Mouse (Mus musculus): ENCODE measurements around the gene Wee1.
"Not testable (repeated sequence)": the region's sequence is repeated elsewhere in the genome, so short reads cannot be mapped to it uniquely, and the experiment has no call there.

Gene Wee1

DNA sequence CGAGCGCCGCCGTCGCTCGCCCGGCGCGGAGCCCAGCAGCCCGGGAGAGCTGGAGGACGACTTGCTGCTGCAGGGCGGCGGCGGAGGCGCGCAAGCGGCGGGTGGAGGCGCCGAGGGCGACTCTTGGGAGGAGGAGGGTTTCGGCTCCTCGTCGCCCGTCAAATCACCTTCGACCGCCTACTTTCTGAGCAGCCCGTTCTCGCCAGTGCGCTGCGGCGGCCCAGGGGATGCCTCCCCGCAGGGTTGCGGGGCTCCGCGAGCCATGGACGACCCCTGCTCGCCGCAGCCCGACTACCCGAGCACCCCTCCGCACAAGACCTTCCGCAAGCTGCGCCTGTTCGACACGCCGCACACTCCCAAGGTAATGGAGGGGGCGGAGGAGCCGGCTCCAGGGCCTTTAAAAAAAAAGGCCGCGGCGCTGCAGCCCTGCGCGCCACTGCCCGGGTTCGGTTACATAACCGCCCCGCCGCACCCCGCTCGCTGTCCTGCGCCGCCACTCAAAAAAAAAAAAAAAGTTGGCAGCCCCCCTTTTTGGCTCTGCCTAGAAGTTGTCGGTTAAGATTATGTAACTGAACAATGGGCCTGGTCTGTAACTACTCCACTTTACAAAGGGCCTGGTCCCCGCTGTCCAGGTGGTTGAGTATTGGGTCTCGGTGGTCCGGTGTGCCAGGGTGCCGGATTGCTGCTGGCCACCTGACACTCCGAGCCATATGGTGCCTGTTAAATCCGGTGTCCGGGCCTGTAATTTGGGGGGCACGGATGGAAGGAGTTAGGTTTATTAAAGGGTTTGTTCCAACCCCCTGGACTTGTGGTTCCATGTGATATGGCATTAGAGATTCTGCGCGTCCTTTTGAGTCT is 948 bp downstream of the Wee1 start:
- peak; percentile 79 for DNase-seq

- no peak for DNase-seq
Measured at GRCm38 (mm10) chr7:110123844-110124555, 2.2 kb downstream of the Wee1 start.

GRCm38 (mm10) chr7:110128566-110128965 is 6.7 kb downstream of the Wee1 start:
- DNase-seq: no peak

- DNase-seq: not testable (repeated sequence)
Measured at GRCm38 (mm10) chr7:110132272-110132671, 10.4 kb downstream of the Wee1 start.

DNA sequence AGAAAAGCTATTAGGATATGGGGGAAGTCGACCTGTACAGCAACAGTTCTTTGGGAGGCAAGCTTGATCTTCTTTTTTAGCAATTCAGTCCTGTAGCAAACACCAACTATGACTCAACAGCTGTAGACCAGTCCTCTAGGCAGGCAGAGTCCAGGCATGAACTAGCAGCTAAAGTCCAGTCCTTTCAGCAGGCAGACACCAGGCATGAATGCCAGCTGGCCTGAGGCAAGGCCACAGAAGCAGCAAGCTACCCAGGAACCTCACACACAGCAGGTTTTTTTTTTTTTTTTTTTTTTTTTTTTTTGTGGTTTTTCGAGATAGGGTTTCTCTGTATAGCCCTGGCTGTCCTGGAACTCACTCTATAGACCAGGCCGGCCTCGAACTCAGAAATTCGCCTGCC is 12.1 kb downstream of the Wee1 start:
- no peak for DNase-seq

DNA sequence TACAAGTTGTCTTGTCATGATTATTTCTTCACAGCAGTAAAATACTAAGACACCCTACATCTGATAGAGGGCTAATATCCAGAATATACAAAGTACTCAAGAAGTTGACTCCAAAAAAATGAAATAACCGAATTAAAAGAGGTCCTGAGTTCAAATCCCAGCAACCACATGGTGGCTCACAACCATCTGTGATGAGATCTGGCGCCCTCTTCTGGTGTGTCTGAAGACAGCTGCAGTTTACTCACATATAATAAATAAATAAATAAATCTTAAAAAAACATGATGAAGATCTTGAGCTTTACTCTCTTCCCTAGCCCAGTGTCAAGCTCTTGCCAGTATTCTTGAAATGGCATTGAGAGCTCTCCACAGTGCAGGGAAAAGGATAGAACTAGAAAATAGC is 16.7 kb downstream of the Wee1 start:
- DNase-seq: no peak

GRCm38 (mm10) chr7:110143863-110144262 is 22.0 kb downstream of the Wee1 start:
- DNase-seq: no peak

DNA sequence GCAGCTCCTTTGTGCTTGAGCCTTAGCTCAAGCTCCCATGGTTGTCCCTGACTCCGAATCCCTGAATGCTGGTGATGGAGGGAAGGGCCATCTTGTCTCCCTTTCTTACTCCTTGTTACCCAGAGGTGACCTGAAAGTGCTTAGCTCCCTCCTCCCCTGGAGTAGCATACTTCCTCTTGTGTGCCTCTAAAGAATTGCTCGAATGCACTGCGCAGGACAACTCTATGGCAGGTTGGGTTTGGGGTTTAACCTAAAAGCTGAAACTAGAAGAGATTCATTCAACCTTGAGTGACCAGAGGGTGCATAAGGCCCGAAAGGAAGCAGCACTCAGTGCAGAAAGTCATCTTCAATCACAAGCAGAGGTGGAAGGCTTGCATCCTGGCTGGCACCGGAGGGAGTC is 31.0 kb downstream of the Wee1 start:
- no peak for DNase-seq

DNA sequence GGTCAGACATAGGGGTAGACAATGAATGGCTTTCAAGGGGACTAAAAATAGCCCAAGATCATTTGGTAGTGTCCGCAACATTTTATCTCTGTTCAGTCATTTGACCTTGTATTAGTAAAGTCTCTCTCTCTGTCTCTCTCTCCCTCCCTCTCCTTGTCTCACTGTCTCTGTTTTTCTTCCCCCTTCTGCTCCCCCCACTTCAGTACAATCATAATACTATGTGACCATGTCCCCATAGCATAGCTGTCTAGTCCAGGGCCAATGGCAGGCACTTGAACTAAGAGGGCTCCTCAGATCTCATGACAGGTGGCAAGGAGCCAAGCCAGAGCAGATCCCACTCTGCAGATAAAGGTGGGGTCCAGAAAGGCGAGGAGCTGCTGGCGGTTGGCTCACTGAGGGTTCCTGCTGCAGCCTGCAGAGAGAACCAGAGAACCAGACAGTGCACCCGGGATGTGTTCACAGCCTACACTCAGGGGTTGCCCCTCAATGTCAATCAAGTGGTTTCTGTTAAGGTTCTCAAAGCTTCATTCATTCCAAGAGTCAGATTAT is 34.9 kb downstream of the Wee1 start:
- DNase-seq: no peak

DNA sequence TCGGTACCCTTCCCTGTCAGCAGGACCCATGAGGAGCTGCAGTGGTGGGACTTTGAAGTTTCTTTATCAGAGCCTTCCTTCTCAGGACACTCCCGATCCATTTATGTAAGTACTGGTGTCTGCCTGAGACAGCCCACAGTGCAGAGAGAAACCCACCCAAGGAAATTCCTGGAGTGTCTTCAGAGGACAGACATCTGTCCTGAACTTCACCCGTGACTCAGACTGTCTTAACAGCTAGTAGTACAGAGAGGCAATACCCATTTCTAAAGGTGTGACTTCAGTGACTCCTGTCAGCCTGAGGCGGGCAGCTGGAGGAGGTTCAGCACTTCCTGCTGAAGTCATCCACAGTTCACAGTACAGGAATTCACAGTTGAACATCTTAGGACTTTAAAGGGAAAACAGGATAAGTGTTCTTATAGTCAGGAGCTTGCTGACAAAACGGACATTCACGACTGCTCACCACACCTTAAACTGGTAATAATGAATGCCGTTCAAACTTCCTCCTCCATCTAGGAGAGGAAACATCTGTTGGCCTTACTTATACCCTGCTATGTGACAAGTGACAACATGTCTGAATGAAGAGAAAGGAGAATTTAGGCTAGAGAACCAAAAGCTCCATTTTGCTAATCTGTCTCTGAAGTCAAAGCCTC is 35.5 kb downstream of the Wee1 start:
- DNase-seq: peak; percentile 25

DNA sequence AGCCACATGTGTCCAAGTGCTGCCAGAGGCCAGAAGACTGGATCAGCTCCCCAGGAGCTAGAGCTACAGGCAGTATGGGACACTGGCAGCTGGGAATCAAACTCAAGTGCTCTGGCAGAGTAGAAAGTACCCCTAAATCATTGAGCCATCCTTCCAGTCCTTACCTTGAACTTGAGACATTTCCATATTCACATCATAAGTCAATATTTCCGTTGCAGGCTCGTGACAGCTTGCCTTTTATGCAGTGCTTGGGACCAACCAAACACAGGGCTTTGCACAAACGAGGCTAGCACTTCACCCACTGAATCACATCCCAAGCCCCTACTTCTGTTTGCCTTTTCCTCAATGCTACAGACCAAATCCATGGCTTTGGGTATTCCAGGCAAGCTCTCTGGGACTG is 36.2 kb downstream of the Wee1 start:
- no peak for DNase-seq

DNA sequence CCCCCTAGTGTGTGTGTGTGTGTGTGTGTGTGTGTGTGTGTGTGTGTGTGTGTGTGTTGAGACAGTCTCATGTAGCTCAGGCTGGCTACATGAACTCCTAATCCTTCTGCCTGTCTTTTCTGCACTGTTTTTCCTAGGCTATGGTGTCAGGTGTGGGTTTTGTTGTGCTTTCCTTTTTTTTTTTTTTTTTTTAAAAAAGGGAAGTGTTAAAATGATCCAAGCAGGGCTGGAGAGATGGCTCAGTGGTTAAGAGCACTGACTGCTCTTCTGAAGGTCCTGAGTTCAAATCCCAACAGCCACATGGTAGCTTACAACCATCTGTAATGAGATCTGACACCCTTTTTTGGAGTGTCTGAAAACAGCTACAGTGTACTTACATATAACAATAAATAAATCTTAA is 38.3 kb downstream of the Wee1 start:
- DNase-seq: not testable (repeated sequence)

- no peak for DNase-seq
Measured at GRCm38 (mm10) chr7:110160601-110161000, 38.8 kb downstream of the Wee1 start.

GRCm38 (mm10) chr7:110163024-110163423 is 41.2 kb downstream of the Wee1 start:
- peak; percentile 11 for DNase-seq

DNA sequence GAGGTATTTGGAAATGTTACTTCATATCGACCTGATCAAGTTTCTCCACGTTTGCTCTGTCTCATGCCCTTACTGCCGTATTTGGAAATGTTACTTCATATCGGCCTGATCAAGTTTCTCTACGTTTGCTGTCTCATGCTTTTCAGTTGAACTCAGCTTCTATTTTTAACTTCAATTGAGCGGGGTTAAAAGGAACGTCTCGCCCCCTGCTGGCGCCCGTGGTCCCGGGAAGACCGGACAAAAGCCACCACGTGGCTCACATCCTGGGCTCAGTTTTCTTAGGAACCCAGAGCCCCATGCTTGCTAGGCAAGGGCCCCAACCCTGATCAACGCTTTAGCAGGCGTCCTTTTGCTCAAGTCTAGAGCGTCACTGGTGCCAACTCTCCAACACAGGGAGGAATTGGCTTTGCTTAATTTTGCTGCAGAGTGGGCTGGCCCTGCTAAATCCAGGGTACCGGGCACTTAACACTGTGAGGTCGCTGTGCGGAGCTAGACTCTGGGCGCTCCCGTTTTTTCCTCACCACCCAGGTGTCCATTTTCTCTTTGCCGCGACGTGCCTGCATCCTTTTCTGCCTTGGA is 42.3 kb downstream of the Wee1 start:
- peak; percentile 90 for DNase-seq

DNA sequence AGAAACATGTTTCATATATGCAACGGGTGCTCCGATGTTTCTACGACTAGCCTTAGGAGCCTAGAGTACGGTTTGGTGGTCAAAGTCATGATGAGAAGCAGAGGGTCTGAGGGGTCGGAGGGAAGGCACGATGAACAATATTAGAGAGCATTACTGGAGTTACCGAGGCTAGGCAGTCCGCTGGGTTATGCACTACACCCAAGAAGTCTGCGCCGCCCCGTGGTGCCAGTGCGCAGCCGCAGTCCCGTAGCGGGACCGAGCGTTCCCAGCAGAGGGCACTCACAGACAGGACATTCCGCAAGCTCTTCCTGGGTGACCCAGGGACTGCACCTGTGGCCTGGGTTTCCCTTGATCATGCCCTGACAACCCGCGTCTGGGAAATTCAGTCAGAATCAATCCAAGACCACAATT is 42.9 kb downstream of the Wee1 start:
- DNase-seq: peak; percentile 94

- no peak for DNase-seq
Measured at GRCm38 (mm10) chr7:110166233-110166632, 44.4 kb downstream of the Wee1 start.

GRCm38 (mm10) chr7:110179208-110179607 is 57.4 kb downstream of the Wee1 start:
- DNase-seq: no peak

GRCm38 (mm10) chr7:110180613-110181012 is 58.8 kb downstream of the Wee1 start:
- DNase-seq: no peak

DNA sequence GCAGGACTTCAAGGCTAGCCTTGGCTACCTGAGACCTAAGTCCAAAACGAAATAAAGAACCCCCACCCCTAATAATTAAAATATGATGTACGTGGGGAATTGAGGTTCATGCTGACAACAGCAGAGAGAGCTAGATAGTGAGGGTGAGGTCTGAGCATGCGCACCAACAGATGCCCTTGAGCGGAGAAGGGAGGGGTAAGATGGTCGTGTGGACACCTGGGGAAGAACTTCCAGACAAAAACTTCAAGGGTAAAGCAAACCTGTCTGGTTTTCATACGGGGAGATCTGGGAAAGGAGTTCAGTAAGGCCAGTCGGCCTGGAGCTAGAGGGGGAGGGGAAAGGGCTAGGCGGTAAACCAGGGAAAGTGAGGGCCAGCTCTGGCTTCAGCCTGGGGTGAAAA is 59.6 kb downstream of the Wee1 start:
- no peak for DNase-seq

DNA sequence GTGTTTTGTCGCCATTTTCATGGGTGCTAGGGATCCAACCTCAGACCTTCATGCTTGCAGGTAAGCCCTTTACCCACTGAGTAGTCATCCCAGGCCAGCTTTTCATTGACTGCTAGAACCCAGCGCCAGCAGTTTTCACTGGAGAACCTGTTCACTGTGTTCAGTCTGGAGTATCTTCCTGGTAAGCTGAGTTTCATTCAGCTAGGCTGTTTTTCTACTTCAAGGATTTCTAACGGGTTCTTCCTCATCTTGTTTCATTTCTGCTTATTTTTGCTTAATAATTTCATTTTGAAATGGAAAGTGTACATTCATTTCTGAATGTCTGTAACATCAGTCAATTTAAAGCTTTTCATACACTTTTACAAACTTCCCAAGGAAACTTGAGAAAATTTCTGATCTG is 62.8 kb downstream of the Wee1 start:
- DNase-seq: no peak

DNA sequence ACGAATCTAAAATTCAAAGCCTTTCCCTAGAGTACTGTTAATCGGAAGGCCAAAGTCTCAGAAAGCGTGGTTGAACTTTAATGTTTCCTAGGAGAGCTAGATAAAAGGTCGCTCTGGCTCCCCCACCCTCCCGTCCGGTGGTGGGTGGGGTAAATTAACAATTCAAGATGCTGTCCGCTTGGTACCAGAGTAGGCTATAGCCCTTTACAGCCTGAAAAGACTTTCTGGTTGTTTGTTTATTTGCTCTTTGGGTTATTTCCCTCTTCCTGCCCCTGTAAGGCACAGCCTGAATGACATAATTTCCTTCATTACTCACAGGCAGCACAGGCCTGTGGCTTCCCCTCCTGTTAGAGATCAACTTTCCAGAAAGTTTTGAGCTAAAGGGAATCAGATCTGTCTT is 68.1 kb downstream of the Wee1 start:
- DNase-seq: peak; percentile 68

Data from kidney, adult 11 months (tissue).